In the genomic region with DNA sequence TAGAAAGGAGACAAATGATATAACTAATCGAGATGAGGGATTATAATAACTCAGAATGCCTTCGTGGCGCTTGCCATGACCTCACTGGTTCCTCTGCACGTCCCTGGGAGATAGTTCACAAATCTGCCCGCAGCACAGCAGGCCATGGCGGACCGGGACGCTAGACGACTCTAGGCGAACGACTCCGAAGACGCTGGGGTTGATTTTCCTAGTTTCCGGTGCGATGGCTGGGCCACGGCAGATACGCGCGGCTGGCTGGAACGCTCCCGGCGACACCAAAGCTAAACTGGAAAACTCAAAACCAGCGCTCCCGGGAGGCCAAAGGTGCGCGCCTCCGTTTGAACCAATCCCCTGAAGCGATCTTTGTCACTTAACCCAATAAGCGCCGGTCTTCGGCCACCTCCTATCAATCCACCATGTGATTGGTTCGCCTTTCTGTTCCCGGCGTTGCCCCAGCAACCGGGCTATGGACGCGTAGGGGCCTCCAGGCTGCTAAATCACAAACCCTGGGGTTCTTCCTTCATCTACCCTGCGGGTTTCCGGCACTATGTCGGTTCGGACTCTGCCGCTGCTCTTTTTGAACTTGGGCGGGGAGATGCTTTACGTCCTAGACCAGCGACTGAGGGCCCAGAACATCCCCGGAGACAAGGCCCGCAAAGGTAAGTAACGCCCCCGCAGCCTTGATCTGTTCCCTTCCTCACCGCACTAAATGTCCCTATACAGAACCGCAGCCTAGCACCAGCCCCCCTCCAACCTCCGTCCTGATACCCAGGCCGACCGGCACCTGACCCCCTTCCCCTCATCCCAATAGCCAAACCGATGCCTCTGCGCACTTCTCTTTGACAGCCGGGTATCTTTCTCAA, we compare ENCODE assay signal across 8 mouse cellular contexts. TPM values are rescaled to one million over a fixed set of nuclear protein-coding genes. Genes with fewer than 3 reads are reported as not detected.
DNase-seq lines count a peak whose midpoint lies in the region; ATAC-seq and TF ChIP-seq lines count a peak whose summit lies in the region.

A gene (plus strand): TSS at position 432 of the 863 bp plus-strand sequence.

- intact Hi-C loops in heart, postnatal 14 days (cut with DNase I): no loop called here

- DNase-seq in c-Kit-positive CD71-positive TER-119-positive erythroid progenitor cells, embryonic 14.5 days (ENCODE audit: low spot score): peak; percentile 93
- peak; percentile 81 to 89 for DNase-seq in heart, postnatal 14 days
- peak; percentile 93 for DNase-seq in layer of hippocampus, adult 11-12 months (ENCODE audit: low spot score)
- peak; percentile 91 to 94 for DNase-seq in lung, adult 18-20 months
- peak; percentile 91 for DNase-seq in testis, postnatal 14 days (ENCODE audit: low spot score)

- H3K27me3 ChIP-seq in E14TG2a.4 (ENCODE audit: insufficient read depth, low read length): no peaks in the 10 kb centered on the region
- H3K27me3 ChIP-seq in forebrain, embryonic 13.5 days: no peaks in the 10 kb centered on the region
- no peaks in the 10 kb centered on the region for H3K27me3 ChIP-seq in neural tube, embryonic 15.5 days (replicated peaks)

- under 1% methylated on average over 57 of the region's 57 CpGs for WGBS in forebrain, embryonic 13.5 days
- WGBS in neural tube, embryonic 15.5 days: under 1% methylated on average over 57 of the region's 57 CpGs

- peaks cover 36% of the 10 kb centered on the region for H3K4me1 ChIP-seq in E14TG2a.4 (replicated peaks; ENCODE audit: low read depth, low read length)
- peaks cover 21% of the 10 kb centered on the region for H3K4me1 ChIP-seq in forebrain, embryonic 13.5 days
- H3K4me1 ChIP-seq in neural tube, embryonic 15.5 days: peaks cover 29% of the 10 kb centered on the region

- peak within 1 kb of the TSS; percentile 87 for H3K4me3 ChIP-seq in E14TG2a.4 (replicated peaks; ENCODE audit: low read length)
- H3K4me3 ChIP-seq in forebrain, embryonic 13.5 days: peak within 1 kb of the TSS; percentile 73
- peak within 1 kb of the TSS; percentile 79 for H3K4me3 ChIP-seq in neural tube, embryonic 15.5 days (replicated peaks)

- H3K9ac ChIP-seq in forebrain, embryonic 13.5 days: peak within 1 kb of the TSS; percentile 79
- peak within 1 kb of the TSS; percentile 76 for H3K9ac ChIP-seq in neural tube, embryonic 15.5 days (replicated peaks)

- no peak for TF ChIP-seq CTCF in E14TG2a.4 (conservative IDR thresholded peaks at IDR 0.05; ENCODE audit: low read length)

- H3K27ac ChIP-seq in forebrain, embryonic 13.5 days: no peak within 1 kb of the TSS; the same call in 1 of the 2 replicates
- H3K27ac ChIP-seq in neural tube, embryonic 15.5 days (replicated peaks): peak within 1 kb of the TSS; percentile 78

- no peaks in the 10 kb centered on the region for H3K9me3 ChIP-seq in E14TG2a.4 (ENCODE audit: low read length)
- H3K9me3 ChIP-seq in forebrain, embryonic 13.5 days (replicated peaks): no peaks in the 10 kb centered on the region
- H3K9me3 ChIP-seq in neural tube, embryonic 15.5 days (replicated peaks): no peaks in the 10 kb centered on the region

- H3K4me2 ChIP-seq in forebrain, embryonic 13.5 days: peak within 1 kb of the TSS; percentile 84
- peak within 1 kb of the TSS; percentile 86 for H3K4me2 ChIP-seq in neural tube, embryonic 15.5 days

- H3K36me3 ChIP-seq in E14TG2a.4 (ENCODE audit: insufficient read depth, low read length): peaks cover 34% of the 10 kb centered on the region
- H3K36me3 ChIP-seq in forebrain, embryonic 13.5 days (ENCODE audit: poor library complexity, severe bottlenecking): peaks cover 31% of the 10 kb centered on the region
- H3K36me3 ChIP-seq in neural tube, embryonic 15.5 days: peaks cover 24% of the 10 kb centered on the region

- ATAC-seq in forebrain, embryonic 13.5 days: peak; percentile 100
- peak; percentile 98 for ATAC-seq in neural tube, embryonic 15.5 days (ENCODE audit: low FRiP score)

RNA-seq across cellular contexts. Expression of the gene that starts here (rescaled TPM):
- 27.8 and 37.7 TPM in 2 replicates for polyA plus RNA-seq in forebrain, embryonic 13.5 days (2015; fragmentation: Nextera tagmentation; extraction: Ambion mirVana)
- 1 to 10 TPM; 1.8 to 2.4 TPM for total RNA-seq in heart, postnatal 14 days (2021)
- polyA plus RNA-seq in neural tube, embryonic 15.5 days (2015; fragmentation: Nextera tagmentation; extraction: Ambion mirVana): 37.4 and 38.3 TPM in 2 replicates
